Mouse (Mus musculus) lung, postnatal 0 days (tissue): ENCODE results near the gene Ell2. TPM values are rescaled to one million over a fixed set of nuclear protein-coding genes. Genes with fewer than 3 reads are reported as not detected.

ENCODE experiments used
- ATAC-seq: fragments of 200-750 bp; cut with Nextera tagmentation; 2 replicates; pipeline ENCODE4 v1.8.0; 2017; ENCODE audit warnings: moderate library complexity
- DNase-seq: peaks from one replicate; pipeline ENCODE4 v3.0.0-alpha.2; 2016; ENCODE audit warnings: low spot score
- H3K27ac ChIP-seq: fragments of 300-500 bp; sonication (generic); 2 replicates; pipeline ENCODE4 v1.5.1; 2014; ENCODE audit warnings: antibody characterized with exemption, mild to moderate bottlenecking, low read length, mixed read lengths
- H3K27me3 ChIP-seq: fragments of 300-500 bp; sonication (generic); replicated peaks from 2 replicates; pipeline ENCODE4 v1.6.1; 2014; ENCODE audit warnings: low read length, mixed read lengths; ENCODE audit not compliant: insufficient read depth
- H3K36me3 ChIP-seq: fragments of 300-500 bp; sonication (generic); 2 replicates; pipeline ENCODE4 v1.6.1; 2014; ENCODE audit warnings: low read length, mixed read lengths; ENCODE audit not compliant: insufficient read depth
- H3K4me1 ChIP-seq: fragments of 300-500 bp; sonication (generic); 2 replicates; pipeline ENCODE4 v1.6.1; 2014; ENCODE audit warnings: antibody characterized with exemption, low read depth, low read length, mixed read lengths; ENCODE audit not compliant: insufficient read depth
- H3K4me2 ChIP-seq: fragments of 300-500 bp; sonication (generic); replicated peaks from 2 replicates; pipeline ENCODE4 v1.6.1; 2014; ENCODE audit warnings: low read depth, mild to moderate bottlenecking, low read length, moderate library complexity, mixed read lengths
- H3K4me3 ChIP-seq: fragments of 300-500 bp; sonication (generic); 2 replicates; pipeline ENCODE4 v1.5.1; 2014; ENCODE audit warnings: low read depth, low read length
- H3K9ac ChIP-seq: fragments of 300-500 bp; sonication (generic); replicated peaks from 2 replicates; pipeline ENCODE4 v1.6.1; 2014; ENCODE audit warnings: low read depth, mild to moderate bottlenecking
- H3K9me3 ChIP-seq: fragments of 300-500 bp; sonication (generic); 2 replicates; pipeline ENCODE4 v1.6.1; 2016; ENCODE audit warnings: low read length, mixed read lengths
- CTCF ChIP-seq: IDR thresholded peaks from 2 replicates; pipeline ENCODE4 v1.5.1; 2016; ENCODE audit warnings: antibody characterized with exemption, mild to moderate bottlenecking
- EP300 ChIP-seq: IDR thresholded peaks from 2 replicates; pipeline ENCODE4 v1.6.1; 2016; ENCODE audit warnings: antibody characterized with exemption, mild to moderate bottlenecking, control low read depth
- WGBS: fragments of 180-500 bp; shearing (Covaris S2); extraction: QIAGEN DNeasy Blood & Tissue Kit; methylation state at CpG from one replicate; pipeline ENCODE4 v1.1.7; 2014; 5-methylcytosine and 5-hydroxymethylcytosine counted together
- polyA plus RNA-seq: library from polyadenylated mRNA; unstranded; fragments of >200 nt; fragmentation: Nextera tagmentation; extraction: Ambion mirVana; gene quantifications from 2 replicates; pipeline ENCODE4 v1.2.1, GENCODE M21; 2015

Ell2 gene
- polyA plus RNA-seq, 1 experiment from 2014 or later: 6.1 TPM

DNA sequence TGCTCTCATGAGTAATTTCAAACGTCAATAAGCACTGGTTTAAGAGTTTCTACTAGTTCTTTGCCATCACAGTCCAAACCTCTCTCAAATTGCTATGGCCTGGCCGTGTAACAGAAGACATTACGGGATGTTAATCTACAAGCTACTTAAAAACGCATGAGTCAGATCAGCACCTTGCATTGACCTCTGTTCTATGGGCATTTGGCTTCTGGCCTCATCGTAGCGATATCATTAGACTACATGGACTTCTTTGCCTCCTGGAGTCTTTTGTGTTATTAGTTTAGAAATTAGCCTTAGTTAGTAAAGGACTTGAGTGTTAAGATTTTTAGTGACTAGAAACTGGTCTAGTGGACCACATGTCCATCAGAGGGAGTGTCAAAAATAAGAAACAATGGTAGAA is 7.8 kb downstream of the Ell2 start:
- Histone ChIP-seq H3K27me3 (no peaks in the 10 kb centered on the region), H3K4me1 (peaks cover 2% of the 10 kb centered on the region; the same call in 1 of the 2 replicates), H3K4me3 (no peak overlapping the region), H3K9ac (no peak overlapping the region), H3K4me2 (no peak overlapping the region), H3K36me3 (no peaks in the 10 kb centered on the region), H3K9me3 (no peaks in the 10 kb centered on the region), H3K27ac (no peak overlapping the region)
- TF ChIP-seq EP300: no peak
- TF ChIP-seq CTCF: no peak
- ATAC-seq (no peak), DNase-seq (no peak)
- WGBS: 81% methylated on average over 6 of the region's 6 CpGs

DNA sequence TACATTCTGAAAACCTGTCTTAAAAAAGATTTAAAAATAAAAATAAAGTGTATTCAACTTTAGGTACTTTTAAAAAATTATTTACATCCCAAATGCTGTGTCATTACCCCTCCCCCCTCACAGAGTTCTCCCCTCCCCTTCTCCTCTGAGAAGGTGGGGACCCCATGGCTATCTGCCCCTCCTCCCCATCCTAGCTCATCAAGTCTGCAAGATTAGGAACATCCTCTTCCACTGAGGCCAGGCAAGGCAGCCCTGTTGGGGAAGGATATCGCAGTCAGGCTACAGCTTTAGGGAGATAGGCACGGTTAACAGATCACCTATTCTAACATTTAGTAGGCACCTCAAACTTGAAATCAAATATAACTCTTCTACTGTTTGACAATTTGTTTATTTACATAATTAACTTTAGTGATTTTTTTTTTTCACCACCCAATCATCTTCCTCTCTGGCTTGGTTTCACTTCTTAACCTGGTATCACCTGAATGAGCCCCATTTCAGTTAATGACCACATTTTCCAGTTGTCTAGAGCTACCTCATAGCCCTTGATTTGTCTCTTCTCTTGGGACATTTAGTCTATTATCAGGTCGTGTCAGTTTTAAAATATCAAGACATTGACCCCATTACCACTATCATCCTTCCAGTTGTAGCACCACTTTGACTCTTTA is 11.2 kb downstream of the Ell2 start:
- no peak for DNase-seq
- WGBS: 68% methylated on average over 3 of the region's 3 CpGs
- H3K4me2 ChIP-seq: no peak overlapping the region
- H3K27ac ChIP-seq: no peak overlapping the region
- TF ChIP-seq CTCF: no peak
- no peak for TF ChIP-seq EP300
- ATAC-seq: no peak
- no peaks in the 10 kb centered on the region for H3K9me3 ChIP-seq
- H3K4me1 ChIP-seq: no peaks in the 10 kb centered on the region
- H3K36me3 ChIP-seq: no peaks in the 10 kb centered on the region
- H3K4me3 ChIP-seq: no peak overlapping the region
- H3K27me3 ChIP-seq: no peaks in the 10 kb centered on the region
- H3K9ac ChIP-seq: no peak overlapping the region

DNA sequence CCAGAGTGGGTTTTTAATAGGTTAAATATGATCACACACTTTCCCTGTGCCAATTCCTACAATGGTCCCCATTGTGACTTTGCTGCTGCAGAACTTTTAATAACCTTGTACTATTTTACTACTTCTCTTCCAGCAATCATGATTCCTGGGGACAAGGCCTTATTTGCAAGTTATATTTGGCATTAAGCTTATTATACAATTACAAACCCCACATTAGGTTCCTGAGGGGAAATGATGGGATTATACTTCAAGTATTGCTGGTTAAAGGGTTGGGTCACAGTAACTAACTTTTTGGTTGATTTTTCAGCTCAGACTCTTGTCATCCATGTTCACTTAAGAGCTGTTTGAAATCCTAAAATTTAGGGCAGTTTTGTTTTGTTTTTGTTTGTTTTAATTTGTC is 11.8 kb downstream of the Ell2 start:
- Histone ChIP-seq H3K9me3 (no peaks in the 10 kb centered on the region), H3K36me3 (no peaks in the 10 kb centered on the region), H3K9ac (no peak overlapping the region), H3K27me3 (no peaks in the 10 kb centered on the region), H3K4me1 (no peaks in the 10 kb centered on the region), H3K4me2 (no peak overlapping the region), H3K27ac (no peak overlapping the region), H3K4me3 (no peak overlapping the region)
- TF ChIP-seq CTCF (no peak), EP300 (no peak)
- no peak for DNase-seq
- no peak for ATAC-seq

GRCm38 (mm10) chr13:75719645-75720044 is 13.1 kb downstream of the Ell2 start:
- Histone ChIP-seq H3K36me3 (no peaks in the 10 kb centered on the region), H3K9ac (no peak overlapping the region), H3K27me3 (no peaks in the 10 kb centered on the region), H3K4me1 (no peaks in the 10 kb centered on the region), H3K9me3 (no peaks in the 10 kb centered on the region), H3K4me3 (no peak overlapping the region), H3K27ac (no peak overlapping the region), H3K4me2 (no peak overlapping the region)
- DNase-seq (no peak), ATAC-seq (no peak)
- WGBS: 73% methylated on average over 4 of the region's 4 CpGs
- no peak for TF ChIP-seq CTCF

GRCm38 (mm10) chr13:75726569-75727373 is 20.2 kb downstream of the Ell2 start:
- no peaks in the 10 kb centered on the region for H3K9me3 ChIP-seq
- no peaks in the 10 kb centered on the region for H3K4me1 ChIP-seq
- no peak overlapping the region for H3K27ac ChIP-seq
- 69% methylated on average over 4 of the region's 4 CpGs for WGBS
- H3K36me3 ChIP-seq: no peaks in the 10 kb centered on the region
- TF ChIP-seq CTCF (no peak), EP300 (no peak)
- H3K27me3 ChIP-seq: no peaks in the 10 kb centered on the region
- H3K9ac ChIP-seq: no peak overlapping the region
- no peak overlapping the region for H3K4me3 ChIP-seq
- ATAC-seq (no peak), DNase-seq (no peak)
- H3K4me2 ChIP-seq: no peak overlapping the region

DNA sequence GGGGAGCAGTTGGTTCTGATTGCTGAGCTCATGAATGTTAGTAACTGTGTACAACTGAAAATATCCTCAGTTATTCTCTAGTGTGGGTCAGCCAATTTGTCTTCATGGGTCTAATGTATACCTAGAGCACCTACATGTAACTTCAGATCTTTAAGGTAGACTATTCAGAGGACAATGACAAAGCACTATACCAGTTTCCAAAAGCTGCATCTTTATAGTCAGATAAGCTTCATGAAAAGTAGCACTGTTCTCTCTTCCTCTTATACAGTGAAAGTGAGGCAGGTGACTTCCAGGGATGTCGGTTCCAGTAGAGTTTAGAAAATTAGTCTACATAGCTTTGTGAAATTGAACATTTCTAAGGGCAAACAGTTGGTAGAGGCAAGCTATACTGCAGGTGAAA is 21.4 kb downstream of the Ell2 start:
- DNase-seq (no peak), ATAC-seq (no peak)
- no peak for TF ChIP-seq EP300
- TF ChIP-seq CTCF: no peak
- Histone ChIP-seq H3K9me3 (no peaks in the 10 kb centered on the region), H3K4me1 (no peaks in the 10 kb centered on the region), H3K27me3 (no peaks in the 10 kb centered on the region), H3K9ac (no peak overlapping the region), H3K4me2 (no peak overlapping the region), H3K36me3 (no peaks in the 10 kb centered on the region), H3K27ac (no peak overlapping the region), H3K4me3 (no peak overlapping the region)
- WGBS: 67% methylated on average over 1 of the region's 1 CpGs
